Mouse (Mus musculus) duodenum, adult 2 months (tissue): Measurements from ENCODE around the gene Susd6. TPM values are rescaled to one million over a fixed set of nuclear protein-coding genes. Genes with fewer than 3 reads are reported as not detected.

Experiments
- polyA plus RNA-seq: library from polyadenylated mRNA; depleted of rRNA; stranded (reverse); fragments of >200 nt; gene quantifications from 2 replicates; pipeline ENCODE4 v1.2.3, GENCODE M21; 2012; ENCODE audit warnings: low replicate concordance; rRNA removed

Susd6 gene
- polyA plus RNA-seq: 44.0 and 45.9 TPM in 2 replicates

DNA sequence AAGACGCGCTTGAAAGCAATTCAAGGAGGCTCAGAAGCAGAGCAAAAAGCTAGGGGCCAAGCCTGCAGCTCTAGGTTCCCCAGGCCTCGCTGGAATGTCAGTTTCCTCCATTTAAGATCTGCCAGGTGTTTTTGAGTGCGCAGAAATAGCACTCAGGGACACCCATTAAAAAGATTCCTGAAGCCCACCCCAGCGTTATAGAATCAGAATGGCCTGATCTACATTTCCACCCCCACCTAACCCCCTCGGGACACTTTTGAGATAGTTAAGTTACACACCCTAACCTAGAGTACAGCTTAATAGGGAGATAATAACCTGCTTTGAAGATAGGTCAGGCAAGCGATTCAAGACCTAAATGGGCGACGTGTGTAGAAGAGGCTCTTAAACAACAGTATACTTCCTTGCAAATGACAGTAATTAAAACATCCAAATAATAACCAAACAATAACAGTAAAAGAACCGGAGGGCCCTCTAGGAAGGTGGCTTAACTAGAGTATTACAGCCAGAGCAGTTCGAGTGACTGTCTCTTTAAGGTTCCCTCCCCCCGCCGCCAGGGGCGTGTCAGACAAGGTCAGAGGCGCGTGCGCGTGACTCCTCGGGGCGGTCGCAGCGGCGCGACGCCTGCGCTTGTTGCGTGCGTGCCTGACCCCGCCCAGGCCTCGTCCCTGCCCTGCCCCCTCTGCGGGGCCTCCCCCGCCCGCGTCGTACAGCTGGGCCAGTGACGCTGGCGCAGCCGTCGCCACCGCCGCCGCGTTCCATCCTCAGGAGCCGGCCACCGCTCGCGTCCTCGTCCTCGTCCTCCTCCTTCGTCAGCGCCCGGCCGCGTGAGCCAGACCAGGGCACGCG is at the start of gene Susd6:
Susd6 (plus strand) TSS at position 662 of the 846 bp plus-strand sequence.

DNA sequence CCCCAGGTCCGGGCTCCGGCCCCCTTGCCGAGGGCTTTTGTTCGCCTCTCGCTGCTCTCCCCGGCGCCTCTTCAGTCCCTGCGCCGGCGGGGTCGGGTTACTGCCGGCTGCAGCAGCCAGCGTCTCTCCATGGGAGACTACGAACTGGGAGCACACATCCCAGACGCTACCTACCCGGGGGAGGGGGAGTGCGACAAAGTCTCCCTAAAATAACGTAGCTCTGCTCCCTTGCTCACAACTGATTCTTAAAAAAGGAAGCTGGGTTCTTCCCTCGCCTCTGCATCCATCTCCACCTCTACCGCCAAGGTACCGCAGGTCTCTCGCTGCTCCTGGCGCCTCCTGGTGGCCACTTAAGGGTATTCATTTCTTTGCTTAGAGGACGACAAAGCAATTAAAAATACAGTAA is 29.9 kb upstream of the Susd6 start, which contains the start of gene Ccdc177:
Ccdc177 (minus strand) TSS at position 292 of the 406 bp plus-strand sequence.

Other genes with a start within 250 kb of the Susd6 start
- 43.9 and 92.0 TPM in 2 replicates for gene Slc39a9, start 146.6 kb upstream of the Susd6 start, polyA plus RNA-seq
- 6.1 and 9.5 TPM in 2 replicates for gene Erh, start 146.2 kb upstream of the Susd6 start, polyA plus RNA-seq
- 0.38 and 1.7 TPM in 2 replicates for gene Plekhd1, start 97.9 kb upstream of the Susd6 start, polyA plus RNA-seq
- 0.07 and 0.09 TPM in 2 replicates for gene Ccdc177, start 29.8 kb upstream of the Susd6 start, polyA plus RNA-seq
- 85.2 and 137 TPM in 2 replicates for gene Srsf5, start 155.0 kb downstream of the Susd6 start, polyA plus RNA-seq
- 0.08 TPM in 1 of 2 replicates, not detected in the other for gene Slc10a1, start 178.2 kb downstream of the Susd6 start, polyA plus RNA-seq
- 2.6 and 5.3 TPM in 2 replicates for gene Smoc1, start 236.3 kb downstream of the Susd6 start, polyA plus RNA-seq